ENCODE assay signal across 10 mouse cellular contexts in the genomic region with DNA sequence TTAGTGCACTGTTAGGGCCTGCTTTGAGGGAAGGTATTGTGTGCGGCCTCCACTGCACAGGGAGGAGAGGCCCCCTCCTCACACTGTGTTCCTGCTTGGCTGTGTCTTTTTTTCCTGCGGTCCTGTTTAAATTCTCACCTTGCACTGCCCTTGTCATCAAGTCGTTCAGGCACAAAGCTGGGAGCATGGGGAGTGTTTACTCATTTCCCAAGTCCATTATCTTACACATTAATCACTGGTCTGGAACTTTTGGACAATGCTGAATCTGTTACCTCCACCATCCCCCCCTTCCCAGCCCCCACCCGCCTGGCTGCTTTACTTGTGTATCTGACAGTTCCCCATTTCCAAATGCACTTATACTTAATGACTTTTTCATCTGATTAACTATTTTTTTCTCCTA.
DNase-seq lines count a peak whose midpoint lies in the region; ATAC-seq and TF ChIP-seq lines count a peak whose summit lies in the region.
"Had no signal": no experiment of that assay in that cellular context is flagged by ENCODE, and none has a peak within 500 bp of the region (broad histone marks: within the 10 kb centered on the region; RNA-seq: fewer than 3 reads in every experiment).

No protein-coding gene starts in this region.

- peaks cover 2% of the 10 kb centered on the region; the same call in 1 of the 2 replicates for H3K4me1 ChIP-seq in heart, adult 2 months (ENCODE audit: control insufficient read depth, insufficient read depth, low read length)
- peaks cover 33% of the 10 kb centered on the region for H3K4me1 ChIP-seq in hindbrain, embryonic 12.5 days
- H3K4me1 ChIP-seq in limb, embryonic 10.5 days, result peaks cover 30% of the 10 kb centered on the region

- 27% methylated on average over 4 of the region's 4 CpGs for WGBS in heart, adult 2 months
- 13% methylated on average over 4 of the region's 4 CpGs for WGBS in hindbrain, embryonic 12.5 days
- 10% methylated on average over 4 of the region's 4 CpGs for WGBS in limb, embryonic 10.5 days

- peaks cover 4% of the 10 kb centered on the region for H3K36me3 ChIP-seq in heart, adult 2 months (ENCODE audit: control insufficient read depth, insufficient read depth, low read length)
- no peaks in the 10 kb centered on the region for H3K36me3 ChIP-seq in hindbrain, embryonic 12.5 days
- no peaks in the 10 kb centered on the region for H3K36me3 ChIP-seq in limb, embryonic 10.5 days

- H3K27me3 ChIP-seq in heart, adult 2 months (ENCODE audit: control insufficient read depth, insufficient read depth, low read length), result no peaks in the 10 kb centered on the region
- no peaks in the 10 kb centered on the region for H3K27me3 ChIP-seq in hindbrain, embryonic 12.5 days
- H3K27me3 ChIP-seq in limb, embryonic 10.5 days (ENCODE audit: low read depth, poor library complexity, severe bottlenecking), result no peaks in the 10 kb centered on the region
- H3K27me3 ChIP-seq: Patski had no signal

- no peak for DNase-seq in heart, adult 2 months
- DNase-seq in heart, adult 11 months, result no peak
- DNase-seq in ZHBTc4 (ENCODE audit: low read depth, low spot score), result peak; percentile 5
- peak; percentile 35 for DNase-seq in limb, embryonic 10.5 days (ENCODE audit: low spot score)
- no peak for DNase-seq in cerebellum, postnatal 4 days (ENCODE audit: low spot score in 2 of 2)
- DNase-seq in cerebellum, postnatal 14 days, result no peak
- DNase-seq in gastrocnemius, postnatal 36 days, result no peak

- no peak overlapping the region for H3K4me3 ChIP-seq in heart, adult 2 months
- H3K4me3 ChIP-seq in hindbrain, embryonic 12.5 days, result no peak overlapping the region
- no peak overlapping the region for H3K4me3 ChIP-seq in limb, embryonic 10.5 days

- 0 out of 2 replicates have a peak, but pooled peaks have one; percentile 5 for TF ChIP-seq EP300 in heart, adult 2 months (IDR thresholded peaks at IDR 0.05; ENCODE audit: insufficient read depth, low read depth, low read length)

- H3K4me2 ChIP-seq in hindbrain, embryonic 12.5 days (replicated peaks), result no peak overlapping the region

- no peaks in the 10 kb centered on the region for H3K9me3 ChIP-seq in hindbrain, embryonic 12.5 days (replicated peaks)
- H3K9me3 ChIP-seq in limb, embryonic 10.5 days (replicated peaks), result no peaks in the 10 kb centered on the region

- TF ChIP-seq POLR2A in heart, adult 2 months (IDR thresholded peaks at IDR 0.05; ENCODE audit: insufficient read depth, low read depth, low read length), result no peak

- ATAC-seq in hindbrain, embryonic 12.5 days (ENCODE audit: low FRiP score), result peak; percentile 57
- ATAC-seq: intestine, embryonic 16.5 days; Patski had no signal

- H3K27ac ChIP-seq in heart, adult 2 months, result peak overlapping the region; percentile 43
- H3K27ac ChIP-seq in hindbrain, embryonic 12.5 days, result peak overlapping the region; percentile 64; the same call in 1 of the 2 replicates
- H3K27ac ChIP-seq in limb, embryonic 10.5 days, result no peak overlapping the region

- intact Hi-C loops in heart, adult 2 months (cut with DNase I), result no loop called here
- intact Hi-C loops in gastrocnemius, postnatal 36 days (cut with DNase I), result no loop called here

- H3K79me2 ChIP-seq in heart, adult 2 months (replicated peaks; ENCODE audit: control insufficient read depth, insufficient read depth, low read length), result peaks cover 2% of the 10 kb centered on the region

- H3K9ac ChIP-seq in heart, adult 2 months (ENCODE audit: low read depth, low read length), result no peak overlapping the region
- H3K9ac ChIP-seq in hindbrain, embryonic 12.5 days, result 0 out of 2 replicates have a peak overlapping the region, but pooled peaks have one; percentile 19

- TF ChIP-seq CTCF in heart, adult 2 months (IDR thresholded peaks at IDR 0.05), result no peak

Comparison
In these comparisons a context has a peak if more than half of its experiments do, and no peak if none do; other contexts are left out.
1. DNase-seq: peak in ZHBTc4 (single experiment) and limb, embryonic 10.5 days (single experiment); none in heart, adult 2 months (0 of 2), heart, adult 11 months (single experiment), cerebellum, postnatal 4 days (0 of 2), cerebellum, postnatal 14 days (0 of 2) and gastrocnemius, postnatal 36 days (0 of 2).